Mouse (Mus musculus): ENCODE measurements around the gene Rab3gap2. TPM values are rescaled to one million over a fixed set of nuclear protein-coding genes. Genes with fewer than 3 reads are reported as not detected.
"Not testable (repeated sequence)": the region's sequence is repeated elsewhere in the genome, so short reads cannot be mapped to it uniquely, and the experiment has no call there.

The Rab3gap2 gene
- total RNA-seq, 2 experiments from 2014 or later = 71.6 to 74.2 TPM

DNA sequence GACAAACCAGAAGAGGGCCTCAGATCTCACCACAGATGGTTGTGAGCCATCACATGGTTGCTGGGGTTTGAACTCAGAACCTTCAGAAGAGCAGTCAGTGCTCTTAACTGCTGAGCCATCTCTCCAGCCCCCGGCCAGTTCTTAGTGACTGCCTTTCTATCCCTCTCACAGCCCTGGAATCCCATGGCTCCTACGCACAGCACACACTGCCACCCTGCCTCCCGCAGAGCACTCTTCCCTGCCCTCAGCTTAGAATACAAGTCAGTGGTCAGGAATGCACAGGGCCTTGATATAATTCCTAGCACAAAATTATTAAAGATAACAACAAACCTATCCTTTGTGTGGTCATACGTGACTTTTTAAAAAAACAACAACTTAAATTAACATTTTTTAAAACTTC lies 110.6 kb downstream of the Rab3gap2 start:
- intact Hi-C loops (cut with DNase I) = no loop called here
- no peak for DNase-seq (ENCODE audit: low spot score in 2 of 2)

DNA sequence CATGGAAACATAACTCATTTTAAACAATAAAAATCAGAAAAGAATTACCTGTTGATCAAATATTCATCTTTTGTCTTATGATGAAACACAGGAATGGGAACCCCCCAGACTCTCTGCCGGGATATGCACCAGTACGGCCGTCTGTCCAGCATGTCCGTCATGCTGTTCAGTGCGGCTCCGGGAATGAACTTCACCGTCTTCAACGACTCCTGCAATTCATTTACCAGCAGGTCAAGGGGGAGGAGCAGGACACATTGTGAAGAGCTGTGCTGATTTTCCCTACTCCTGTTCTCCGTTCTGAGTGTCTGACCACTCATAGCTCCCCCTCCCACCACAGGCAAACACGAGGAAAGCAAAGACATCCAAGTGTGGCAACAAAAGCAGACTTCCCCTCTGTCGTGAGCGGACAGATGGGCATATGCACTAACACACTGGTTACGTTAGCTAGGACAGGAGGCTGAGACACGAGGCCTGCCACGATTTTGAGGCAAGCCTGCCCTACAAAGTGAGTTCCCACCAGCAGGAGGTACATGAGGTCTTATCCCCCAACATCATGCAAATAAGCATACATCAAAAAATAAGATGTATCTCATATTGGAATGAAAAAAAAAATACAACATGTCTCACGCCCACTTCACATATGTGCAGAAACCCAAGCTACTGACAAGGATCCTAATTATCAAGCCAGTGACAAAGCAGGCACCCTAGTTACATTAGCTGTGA lies 112.1 kb downstream of the Rab3gap2 start:
- intact Hi-C loops (cut with DNase I) = no loop called here
- DNase-seq (ENCODE audit: low spot score in 2 of 2) = peak in 1 of 2 experiments; percentile 59

GRCm38 (mm10) chr1:185327754-185328345 lies 123.9 kb downstream of the Rab3gap2 start:
- intact Hi-C loops (cut with DNase I); DNase-seq (ENCODE audit: low spot score in 2 of 2): not testable (repeated sequence)

- intact Hi-C loops (cut with DNase I) = no loop called here
- peak; percentile 87 to 91 for DNase-seq (ENCODE audit: low spot score in 2 of 2)
These were observed 125.0 kb downstream of the Rab3gap2 start, which contains the start of gene Iars2 for GRCm38 (mm10) chr1:185328721-185329610. Iars2 (minus strand) TSS chr1:185329396.

- intact Hi-C loops (cut with DNase I) = no loop called here
These were observed 125.9 kb downstream of the Rab3gap2 start for GRCm38 (mm10) chr1:185329851-185330250.

GRCm38 (mm10) chr1:185331364-185331763 lies 127.4 kb downstream of the Rab3gap2 start:
- intact Hi-C loops (cut with DNase I) = no loop called here
- DNase-seq (ENCODE audit: low spot score in 2 of 2) = no peak

More at GRCm38 (mm10) chr1:185329851-185330250, 125.9 kb downstream of the Rab3gap2 start:
- no peak for DNase-seq (ENCODE audit: low spot score in 2 of 2)

GRCm38 (mm10) chr1:185331983-185332430 lies 128.1 kb downstream of the Rab3gap2 start, which contains the start of gene Bpnt1:
Bpnt1 (plus strand) TSS chr1:185332149.
- DNase-seq (ENCODE audit: low spot score in 2 of 2) = peak; percentile 89 to 93
- intact Hi-C loops (cut with DNase I) = loop anchor here (2.0 kb wide), 1 partner anchor 31 kb away; the partner anchor contains the start of gene Eprs

DNA sequence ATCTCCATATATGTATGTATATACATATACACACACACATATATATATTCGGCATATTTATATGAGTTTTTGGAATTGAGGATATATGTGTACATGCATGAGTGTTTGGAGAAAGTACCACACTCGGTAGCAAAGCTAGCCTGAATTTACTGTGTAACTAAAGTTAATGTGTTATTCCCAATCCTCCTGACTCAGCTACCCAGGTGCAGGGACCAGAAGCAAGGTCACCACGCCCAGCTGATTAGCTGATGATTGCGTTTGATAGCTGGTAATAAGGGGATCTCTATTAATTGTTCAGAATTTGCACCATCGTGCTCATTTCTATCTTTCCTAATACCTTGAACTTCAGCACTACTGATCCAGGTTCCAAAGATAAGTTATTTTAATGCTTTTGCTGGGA lies 129.7 kb downstream of the Rab3gap2 start:
- no peak for DNase-seq (ENCODE audit: low spot score in 2 of 2)
- intact Hi-C loops (cut with DNase I) = loop anchor here (2.0 kb wide), 1 partner anchor 29 kb away; the partner anchor contains the start of gene Eprs

DNA sequence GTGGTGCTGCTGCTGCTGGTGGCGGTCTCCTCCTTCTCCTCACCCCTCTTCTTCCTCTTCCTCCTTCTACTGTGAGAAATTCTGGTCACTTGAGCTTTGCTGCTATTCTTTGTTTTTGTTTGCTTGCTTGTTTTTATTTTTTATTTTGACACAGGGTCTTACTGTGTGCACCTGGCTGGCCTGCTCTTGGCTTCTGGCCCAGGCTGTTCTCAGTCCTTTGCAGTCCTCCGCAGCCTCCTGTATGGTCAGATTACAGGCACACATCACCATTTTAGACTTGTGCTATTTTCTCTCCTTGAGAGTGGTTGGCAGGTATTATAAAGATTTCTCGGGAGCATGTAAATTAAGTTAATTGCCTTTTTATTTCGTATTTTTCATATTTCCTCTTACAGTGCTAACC lies 130.2 kb downstream of the Rab3gap2 start:
- intact Hi-C loops (cut with DNase I) = no loop called here
- DNase-seq (ENCODE audit: low spot score in 2 of 2) = no peak

GRCm38 (mm10) chr1:185335231-185335765 lies 131.4 kb downstream of the Rab3gap2 start:
- no peak for DNase-seq (ENCODE audit: low spot score in 2 of 2)
- intact Hi-C loops (cut with DNase I) = no loop called here

Small RNA genes within 50 kb of the gene (microRNA-seq; reads per million reads assigned to microRNA genes)
- gene Mir194-1 = 0.25 to 0.34 reads per million in 2 experiments
- 0 reads per million in 2 experiments for gene Mir215
- gene Mir664 = 204 to 212 reads per million in 2 experiments

Other genes starting within 250 kb of the Rab3gap2 start
- 100 to 1,000 TPM in 1 of 2 experiments, 10 to 100 TPM in 1; 97.5 to 107 TPM for gene Mark1, start 204.5 kb upstream of the Rab3gap2 start, total RNA-seq (2021)
- gene Iars2, start 125.3 kb downstream of the Rab3gap2 start, total RNA-seq (2021) = 10 to 100 TPM; 29.8 to 31.4 TPM
- 10 to 100 TPM; 70.3 to 76.6 TPM for gene Bpnt1, start 128.0 kb downstream of the Rab3gap2 start, total RNA-seq (2021)
- gene Eprs, start 158.9 kb downstream of the Rab3gap2 start, total RNA-seq (2021) = 10 to 100 TPM; 68.5 to 69.0 TPM